Mouse (Mus musculus): ENCODE measurements around the gene Ehmt2.
"Not testable (repeated sequence)": the region's sequence is repeated elsewhere in the genome, so short reads cannot be mapped to it uniquely, and the experiment has no call there.

Ehmt2 gene

GRCm38 (mm10) chr17:34927306-34928019, 29.2 kb downstream of the Ehmt2 start:
- DNase-seq (ENCODE audit: low spot score), result no peak

GRCm38 (mm10) chr17:34928841-34929240, 30.6 kb downstream of the Ehmt2 start:
- DNase-seq (ENCODE audit: low spot score), result no peak

- peak; percentile 99 for DNase-seq (ENCODE audit: low spot score)
Observed at GRCm38 (mm10) chr17:34931061-34931734, 32.9 kb downstream of the Ehmt2 start, which contains the start of gene Neu1. Neu1 (plus strand) TSS chr17:34931253.

GRCm38 (mm10) chr17:34931735-34932098, 33.4 kb downstream of the Ehmt2 start:
- no peak for DNase-seq (ENCODE audit: low spot score)

- DNase-seq (ENCODE audit: low spot score), result no peak
Observed at GRCm38 (mm10) chr17:34932287-34932686, 34.0 kb downstream of the Ehmt2 start.

GRCm38 (mm10) chr17:34934031-34934430, 35.8 kb downstream of the Ehmt2 start:
- DNase-seq (ENCODE audit: low spot score), result no peak

GRCm38 (mm10) chr17:34934830-34935229, 36.6 kb downstream of the Ehmt2 start:
- no peak for DNase-seq (ENCODE audit: low spot score)

GRCm38 (mm10) chr17:34937960-34938505, 39.8 kb downstream of the Ehmt2 start:
- no peak for DNase-seq (ENCODE audit: low spot score)

- DNase-seq (ENCODE audit: low spot score), result no peak
Observed at GRCm38 (mm10) chr17:34941344-34942041, 43.2 kb downstream of the Ehmt2 start.

GRCm38 (mm10) chr17:34943128-34943815, 45.0 kb downstream of the Ehmt2 start:
- no peak for DNase-seq (ENCODE audit: low spot score)

GRCm38 (mm10) chr17:34944362-34944761, 46.1 kb downstream of the Ehmt2 start:
- DNase-seq (ENCODE audit: low spot score), result no peak

- DNase-seq (ENCODE audit: low spot score), result no peak
Observed at GRCm38 (mm10) chr17:34946486-34947140, 48.3 kb downstream of the Ehmt2 start.

- DNase-seq (ENCODE audit: low spot score), result peak; percentile 48
Observed at GRCm38 (mm10) chr17:34947606-34948005, 49.3 kb downstream of the Ehmt2 start.

GRCm38 (mm10) chr17:34948721-34949552, 50.7 kb downstream of the Ehmt2 start:
- not testable (repeated sequence) for DNase-seq (ENCODE audit: low spot score)

- DNase-seq (ENCODE audit: low spot score), result no peak
Observed at GRCm38 (mm10) chr17:34949553-34949969, 51.3 kb downstream of the Ehmt2 start.

- peak; percentile 52 for DNase-seq (ENCODE audit: low spot score)
Observed at GRCm38 (mm10) chr17:34950514-34951455, 52.5 kb downstream of the Ehmt2 start.

GRCm38 (mm10) chr17:34951636-34952377, 53.5 kb downstream of the Ehmt2 start:
- peak; percentile 56 for DNase-seq (ENCODE audit: low spot score)

GRCm38 (mm10) chr17:34952378-34953040, 54.2 kb downstream of the Ehmt2 start:
- DNase-seq (ENCODE audit: low spot score), result peak; percentile 85

Data from MN1 (cell line).